Mouse (Mus musculus) CD4-positive helper T cell, adult 2 months (primary cell): Measurements from ENCODE around the gene Gm10330.
"Not testable (repeated sequence)": the region's sequence is repeated elsewhere in the genome, so short reads cannot be mapped to it uniquely, and the experiment has no call there.

ENCODE experiments used
- DNase-seq: peaks from one replicate; pipeline ENCODE4 v3.0.0-alpha.2; 2012; ENCODE audit warnings: low read depth, missing footprints, low spot score

The Gm10330 gene

GRCm38 (mm10) chr12:23780165-23780564 is at the start of gene Gm10330:
Gene Gm10330, minus strand, starts transcription at chr12:23780265.
- DNase-seq = not testable (repeated sequence)

GRCm38 (mm10) chr12:23800776-23801175 is 20.7 kb upstream of the Gm10330 start:
- DNase-seq = not testable (repeated sequence)

- not testable (repeated sequence) for DNase-seq
These were observed 20.3 kb upstream of the Gm10330 start for GRCm38 (mm10) chr12:23800366-23800765.
